Mouse (Mus musculus) liver, embryonic 12.5 days (tissue): ENCODE measurements around the gene Stat4. TPM values are rescaled to one million over a fixed set of nuclear protein-coding genes. Genes with fewer than 3 reads are reported as not detected.

Experiments used
- ATAC-seq: fragments of 200-750 bp; cut with Nextera tagmentation; 2 replicates; pipeline ENCODE4 v1.8.0; 2017; ENCODE audit warnings: moderate number of reproducible peaks, mild to moderate bottlenecking, moderate library complexity
- H3K27ac ChIP-seq: fragments of 300-500 bp; sonication (generic); 2 replicates; pipeline ENCODE4 v1.5.1; 2016; ENCODE audit warnings: mild to moderate bottlenecking
- H3K27me3 ChIP-seq: fragments of 300-500 bp; sonication (generic); replicated peaks from 2 replicates; pipeline ENCODE4 v1.6.1; 2016; ENCODE audit warnings: mild to moderate bottlenecking, moderate library complexity
- H3K36me3 ChIP-seq: fragments of 300-500 bp; sonication (generic); 2 replicates; pipeline ENCODE4 v1.6.1; 2016; ENCODE audit warnings: mild to moderate bottlenecking, moderate library complexity
- H3K4me1 ChIP-seq: fragments of 300-500 bp; sonication (generic); 2 replicates; pipeline ENCODE4 v1.6.1; 2016
- H3K4me2 ChIP-seq: fragments of 300-500 bp; sonication (generic); 2 replicates; pipeline ENCODE4 v1.6.1; 2016; ENCODE audit warnings: mild to moderate bottlenecking, moderate library complexity
- H3K4me3 ChIP-seq: fragments of 300-500 bp; sonication (generic); 2 replicates; pipeline ENCODE4 v1.5.1; 2016; ENCODE audit warnings: mild to moderate bottlenecking, moderate library complexity
- H3K9ac ChIP-seq: fragments of 300-500 bp; sonication (generic); 2 replicates; pipeline ENCODE4 v1.6.1; 2016; ENCODE audit warnings: mild to moderate bottlenecking, moderate library complexity
- H3K9me3 ChIP-seq: fragments of 300-500 bp; sonication (generic); replicated peaks from 2 replicates; pipeline ENCODE4 v1.6.1; 2016; ENCODE audit warnings: mild to moderate bottlenecking, moderate library complexity
- WGBS: fragments of 180-500 bp; shearing (Covaris S2); methylation state at CpG from one replicate; pipeline ENCODE4 v1.1.7; 2016; ENCODE audit not compliant: insufficient replicate concordance; 5-methylcytosine and 5-hydroxymethylcytosine counted together
- polyA plus RNA-seq: library from polyadenylated mRNA; unstranded; fragments of >200 nt; fragmentation: Nextera tagmentation; extraction: Ambion mirVana; gene quantifications from 2 replicates; pipeline ENCODE4 v1.2.1, GENCODE M21; 2016

Gene Stat4
- polyA plus RNA-seq, 1 experiment from 2014 or later, result 2.5 TPM

- Histone ChIP-seq H3K9me3 (no peaks in the 10 kb centered on the region), H3K4me1 (peaks cover 21% of the 10 kb centered on the region), H3K4me3 (no peak overlapping the region), H3K36me3 (peaks cover 45% of the 10 kb centered on the region), H3K4me2 (peak overlapping the region; percentile 52), H3K27ac (peak overlapping the region; percentile 32; the same call in 1 of the 2 replicates), H3K27me3 (no peaks in the 10 kb centered on the region), H3K9ac (no peak overlapping the region)
- 7% methylated on average over 11 of the region's 11 CpGs for WGBS
- peak; percentile 74 for ATAC-seq
These were observed 163.7 kb downstream of the Stat4 start for GRCm38 (mm10) chr1:52150676-52151075.

GRCm38 (mm10) chr1:52151166-52151565 is 164.2 kb downstream of the Stat4 start:
- Histone ChIP-seq H3K27ac (peak overlapping the region; percentile 32; the same call in 1 of the 2 replicates), H3K36me3 (peaks cover 50% of the 10 kb centered on the region), H3K4me1 (peaks cover 21% of the 10 kb centered on the region), H3K27me3 (no peaks in the 10 kb centered on the region), H3K4me2 (peak overlapping the region; percentile 52; the same call in 1 of the 2 replicates), H3K9me3 (no peaks in the 10 kb centered on the region), H3K4me3 (no peak overlapping the region), H3K9ac (no peak overlapping the region)
- ATAC-seq, result no peak
- 84% methylated on average over 5 of the region's 5 CpGs for WGBS

GRCm38 (mm10) chr1:52152369-52152768 is 165.4 kb downstream of the Stat4 start:
- Histone ChIP-seq H3K4me3 (no peak overlapping the region), H3K27me3 (no peaks in the 10 kb centered on the region), H3K9me3 (no peaks in the 10 kb centered on the region), H3K9ac (no peak overlapping the region), H3K4me1 (peaks cover 21% of the 10 kb centered on the region), H3K27ac (no peak overlapping the region), H3K4me2 (no peak overlapping the region), H3K36me3 (peaks cover 62% of the 10 kb centered on the region)
- WGBS, result 77% methylated on average over 13 of the region's 13 CpGs
- no peak for ATAC-seq

GRCm38 (mm10) chr1:52152936-52153335 is 166.0 kb downstream of the Stat4 start:
- peaks cover 62% of the 10 kb centered on the region for H3K36me3 ChIP-seq
- H3K4me1 ChIP-seq, result peaks cover 21% of the 10 kb centered on the region
- no peak overlapping the region for H3K9ac ChIP-seq
- H3K27me3 ChIP-seq, result no peaks in the 10 kb centered on the region
- H3K4me2 ChIP-seq, result no peak overlapping the region
- ATAC-seq, result no peak
- 69% methylated on average over 3 of the region's 3 CpGs for WGBS
- no peaks in the 10 kb centered on the region for H3K9me3 ChIP-seq
- no peak overlapping the region for H3K4me3 ChIP-seq
- no peak overlapping the region for H3K27ac ChIP-seq

- H3K9me3 ChIP-seq, result no peaks in the 10 kb centered on the region
- peaks cover 13% of the 10 kb centered on the region for H3K4me1 ChIP-seq
- no peaks in the 10 kb centered on the region for H3K27me3 ChIP-seq
- H3K36me3 ChIP-seq, result peaks cover 75% of the 10 kb centered on the region
- H3K9ac ChIP-seq, result no peak overlapping the region
- no peak for ATAC-seq
- H3K27ac ChIP-seq, result no peak overlapping the region
- no peak overlapping the region for H3K4me3 ChIP-seq
- no peak overlapping the region for H3K4me2 ChIP-seq
- WGBS, result 90% methylated on average over 8 of the region's 8 CpGs
These were observed 167.9 kb downstream of the Stat4 start for GRCm38 (mm10) chr1:52154890-52155289.

GRCm38 (mm10) chr1:52156351-52156750 is 169.4 kb downstream of the Stat4 start:
- ATAC-seq, result no peak
- WGBS, result 89% methylated on average over 10 of the region's 10 CpGs
- H3K36me3 ChIP-seq, result peaks cover 76% of the 10 kb centered on the region
- no peaks in the 10 kb centered on the region for H3K27me3 ChIP-seq
- H3K4me2 ChIP-seq, result no peak overlapping the region
- H3K9me3 ChIP-seq, result no peaks in the 10 kb centered on the region
- H3K4me1 ChIP-seq, result no peaks in the 10 kb centered on the region
- no peak overlapping the region for H3K4me3 ChIP-seq
- no peak overlapping the region for H3K27ac ChIP-seq
- H3K9ac ChIP-seq, result no peak overlapping the region

Other genes starting within 250 kb of the Stat4 start
- gene Myo1b, start 71.1 kb upstream of the Stat4 start, polyA plus RNA-seq, result 12.0 and 13.2 TPM in 2 replicates
- gene Stat1, start 132.3 kb downstream of the Stat4 start, polyA plus RNA-seq, result 15.2 and 17.0 TPM in 2 replicates
- 16.3 and 19.0 TPM in 2 replicates for gene Gls, start 246.1 kb downstream of the Stat4 start, polyA plus RNA-seq